Mouse (Mus musculus) gastrocnemius, postnatal 10 days (tissue): Measurements from ENCODE around the gene Mamdc4. TPM values are rescaled to one million over a fixed set of nuclear protein-coding genes. Genes with fewer than 3 reads are reported as not detected.

Experiments
- total RNA-seq, 2 experiments: library from RNA; stranded (reverse); gene quantifications; 2 replicates each; pipeline ENCODE4 v1.2.3; 2021

The Mamdc4 gene
- total RNA-seq, 2 experiments from 2014 or later, result 2.7 to 4.1 TPM

Other genes starting within 250 kb of the Mamdc4 start
- gene Man1b1, start 242.5 kb downstream of the Mamdc4 start, total RNA-seq, result 10 to 100 TPM; 21.0 to 25.2 TPM
- 1 to 10 TPM; 7.9 to 9.5 TPM for gene Dpp7, start 218.5 kb downstream of the Mamdc4 start, total RNA-seq
- gene Uap1l1, start 209.2 kb downstream of the Mamdc4 start, total RNA-seq, result 1 to 10 TPM; 9.0 to 9.8 TPM
- gene Sapcd2, start 202.5 kb downstream of the Mamdc4 start, total RNA-seq, result 1 to 10 TPM; 2.1 to 3.7 TPM
- gene Entpd2, start 179.0 kb downstream of the Mamdc4 start, total RNA-seq, result 10 to 100 TPM; 29.9 to 30.5 TPM
- 10 to 100 TPM; 25.2 to 37.3 TPM for gene Npdc1, start 175.5 kb downstream of the Mamdc4 start, total RNA-seq
- gene Fut7, start 151.6 kb downstream of the Mamdc4 start, total RNA-seq, result not detected
- 10 to 100 TPM; 10.4 to 14.1 TPM for gene Abca2, start 146.1 kb downstream of the Mamdc4 start, total RNA-seq
- under 1 TPM in 1 of 2 experiments, not detected in 1; 0.52 TPM for gene Clic3, start 118.0 kb downstream of the Mamdc4 start, total RNA-seq
- gene Paxx, start 113.8 kb downstream of the Mamdc4 start, total RNA-seq, result 10 to 100 TPM; 23.5 to 25.2 TPM
- gene Ptgds, start 104.8 kb downstream of the Mamdc4 start, total RNA-seq, result 1 to 10 TPM; 1.7 to 9.6 TPM
- gene Lcn12, start 80.9 kb downstream of the Mamdc4 start, total RNA-seq, result not detected
- 10 to 100 TPM; 65.5 to 66.7 TPM for gene Fbxw5, start 74.1 kb downstream of the Mamdc4 start, total RNA-seq
- gene C8g, start 73.1 kb downstream of the Mamdc4 start, total RNA-seq, result 1 to 10 TPM; 1.4 to 2.0 TPM
- 10 to 100 TPM; 13.3 to 16.4 TPM for gene Traf2, start 27.9 kb downstream of the Mamdc4 start, total RNA-seq
- gene Edf1, start 17.0 kb downstream of the Mamdc4 start, total RNA-seq, result 100 to 1,000 TPM; 177 to 185 TPM
- gene Phpt1, start 379 bp upstream of the Mamdc4 start, total RNA-seq, result 10 to 100 TPM; 45.8 to 49.0 TPM
- under 1 TPM; 0.14 to 0.38 TPM for gene Ajm1, start 6.9 kb upstream of the Mamdc4 start, total RNA-seq
- 10 to 100 TPM; 49.6 to 58.7 TPM for gene Rabl6, start 33.7 kb upstream of the Mamdc4 start, total RNA-seq
- not detected for gene Ccdc183, start 42.8 kb upstream of the Mamdc4 start, total RNA-seq
- 10 to 100 TPM; 12.2 to 13.9 TPM for gene Tmem141, start 47.2 kb upstream of the Mamdc4 start, total RNA-seq
- gene Fcna, start 53.2 kb upstream of the Mamdc4 start, total RNA-seq, result 1 to 10 TPM; 5.6 to 6.5 TPM
- 10 to 100 TPM; 27.7 to 36.4 TPM for gene Lcn8, start 78.3 kb upstream of the Mamdc4 start, total RNA-seq
- gene Lcn5, start 83.1 kb upstream of the Mamdc4 start, total RNA-seq, result not detected
- not detected for gene Lcn6, start 101.9 kb upstream of the Mamdc4 start, total RNA-seq
- gene Lcn10, start 107.9 kb upstream of the Mamdc4 start, total RNA-seq, result not detected
- not detected for gene Obp2a, start 125.2 kb upstream of the Mamdc4 start, total RNA-seq
- gene Bmyc, start 131.9 kb upstream of the Mamdc4 start, total RNA-seq, result 10 to 100 TPM; 18.3 to 20.4 TPM
- not detected for gene Obp2b, start 162.2 kb upstream of the Mamdc4 start, total RNA-seq
- not detected for gene Lcn3, start 190.7 kb upstream of the Mamdc4 start, total RNA-seq
- gene Lcn11, start 202.2 kb upstream of the Mamdc4 start, total RNA-seq, result not detected
- not detected for gene Gm13539, start 207.4 kb upstream of the Mamdc4 start, total RNA-seq
- gene Glt6d1, start 241.0 kb upstream of the Mamdc4 start, total RNA-seq, result not detected
- not detected for gene Lcn9, start 248.3 kb upstream of the Mamdc4 start, total RNA-seq